Mouse (Mus musculus) thymus, postnatal 14 days (tissue): ENCODE results near the gene Mtmr6.
A peak's percentile ranks its signal among the peaks of the same experiment; 100 is the strongest.

Source experiments
- DNase-seq: peaks from one replicate; pipeline ENCODE4 v3.0.0; 2021

Mtmr6 gene

DNA sequence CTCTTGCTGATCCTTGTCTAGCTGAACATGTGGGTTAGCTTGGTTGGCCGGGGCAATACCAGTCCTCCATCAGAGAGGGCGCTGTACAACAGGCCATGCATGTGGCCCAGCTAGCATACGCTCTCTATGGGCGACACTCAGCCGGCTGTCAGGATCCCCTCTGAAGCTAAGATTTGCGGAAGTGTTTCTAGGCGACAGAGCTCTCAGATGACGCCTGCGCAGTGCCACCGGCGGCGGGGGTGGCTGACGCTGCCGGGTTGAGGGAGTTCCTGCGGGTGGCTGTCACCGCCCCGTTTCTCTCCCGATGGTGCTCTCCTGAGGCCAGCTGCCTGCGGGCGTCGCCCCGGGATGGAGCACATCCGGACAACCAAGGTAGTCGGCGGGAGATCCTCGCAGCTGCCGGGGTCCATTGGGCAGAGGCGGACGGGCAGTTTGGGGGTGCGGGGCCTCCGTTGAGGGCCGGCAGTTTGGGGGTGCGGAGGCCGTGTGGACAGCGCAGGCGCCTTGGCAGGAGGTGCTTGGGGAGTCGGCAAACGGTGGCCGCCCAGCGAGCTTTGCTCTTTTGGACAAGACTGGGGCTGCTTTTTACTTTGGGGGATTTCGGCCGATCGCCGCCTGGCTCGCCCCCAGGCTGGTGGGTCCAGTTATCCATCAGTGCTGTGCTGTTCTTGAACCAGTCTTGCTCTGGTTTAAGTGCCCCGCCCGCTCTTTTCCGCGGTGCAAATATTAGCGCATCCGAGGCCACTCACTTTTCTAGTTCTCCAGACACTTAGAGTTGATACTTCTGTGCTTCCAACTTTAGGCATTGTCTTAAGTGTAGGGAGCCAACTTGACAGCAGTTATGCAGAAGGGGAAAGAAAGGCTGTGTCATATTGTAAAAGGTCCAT is at the start of gene Mtmr6:
Gene Mtmr6, plus strand, starts transcription at position 239 of the 887 bp plus-strand sequence.
- DNase-seq: peak; percentile 95

DNA sequence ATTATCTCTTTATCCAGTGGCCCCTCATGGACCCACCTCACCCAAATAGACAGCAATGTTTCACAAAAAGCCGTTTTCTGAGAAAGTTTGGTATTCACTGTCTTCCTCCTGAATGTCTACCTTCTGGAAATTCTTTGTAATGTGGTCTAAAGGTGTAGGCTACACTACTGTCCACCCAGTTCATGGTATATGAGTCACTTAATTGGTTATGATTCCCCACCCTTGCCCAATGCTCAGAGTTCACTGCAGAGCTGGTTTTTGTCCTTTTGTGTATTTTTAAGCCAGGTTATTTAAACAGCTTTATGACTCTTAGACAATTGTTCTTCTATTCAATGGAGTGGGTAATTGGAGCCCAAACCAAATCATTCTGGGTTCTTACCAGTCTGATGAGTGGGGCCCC is 48.9 kb upstream of the Mtmr6 start:
- DNase-seq: no peak

GRCm38 (mm10) chr14:60217616-60218015 is 47.4 kb upstream of the Mtmr6 start:
- no peak for DNase-seq

DNA sequence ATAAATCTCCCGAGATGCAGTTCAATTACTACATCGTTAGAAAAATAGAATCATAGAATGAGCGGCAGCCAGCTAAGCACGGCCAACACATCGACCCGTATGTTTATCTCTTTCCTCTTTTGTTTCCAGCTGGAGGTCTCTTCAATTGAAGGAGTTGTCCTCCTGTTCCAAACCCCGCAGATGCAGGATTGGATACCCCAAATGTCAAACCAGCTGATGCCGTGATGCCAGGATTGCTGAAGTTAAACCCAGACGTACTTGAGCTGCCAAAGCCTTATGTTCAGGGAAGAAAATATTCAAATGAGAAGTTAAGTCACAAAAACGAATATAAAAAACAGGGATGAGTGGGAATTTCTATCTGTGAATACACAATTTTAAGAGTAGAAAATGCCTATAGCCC is 45.1 kb upstream of the Mtmr6 start:
- DNase-seq: no peak

DNA sequence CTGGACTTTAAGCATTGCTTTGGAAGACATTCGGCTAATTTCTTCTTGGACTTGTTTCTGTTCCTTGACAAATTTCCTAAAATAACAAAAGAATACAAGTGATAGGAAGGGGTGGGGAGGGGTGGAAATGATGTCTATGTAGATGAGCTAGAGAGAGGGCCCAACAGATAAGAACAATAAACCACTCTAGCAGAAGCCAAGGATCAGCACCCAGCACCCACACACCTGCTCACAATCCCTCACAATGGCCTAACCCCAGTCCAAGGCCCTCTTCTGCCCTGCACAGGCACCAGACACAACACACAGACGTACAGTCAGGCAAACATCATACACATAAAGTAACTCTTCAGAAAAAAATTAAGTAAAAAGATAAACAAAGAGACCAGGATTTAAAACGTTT is 26.5 kb upstream of the Mtmr6 start:
- DNase-seq: no peak

- no peak for DNase-seq
Measured at GRCm38 (mm10) chr14:60250366-60250765, 14.7 kb upstream of the Mtmr6 start.

GRCm38 (mm10) chr14:60250879-60251278 is 14.1 kb upstream of the Mtmr6 start:
- DNase-seq: no peak

DNA sequence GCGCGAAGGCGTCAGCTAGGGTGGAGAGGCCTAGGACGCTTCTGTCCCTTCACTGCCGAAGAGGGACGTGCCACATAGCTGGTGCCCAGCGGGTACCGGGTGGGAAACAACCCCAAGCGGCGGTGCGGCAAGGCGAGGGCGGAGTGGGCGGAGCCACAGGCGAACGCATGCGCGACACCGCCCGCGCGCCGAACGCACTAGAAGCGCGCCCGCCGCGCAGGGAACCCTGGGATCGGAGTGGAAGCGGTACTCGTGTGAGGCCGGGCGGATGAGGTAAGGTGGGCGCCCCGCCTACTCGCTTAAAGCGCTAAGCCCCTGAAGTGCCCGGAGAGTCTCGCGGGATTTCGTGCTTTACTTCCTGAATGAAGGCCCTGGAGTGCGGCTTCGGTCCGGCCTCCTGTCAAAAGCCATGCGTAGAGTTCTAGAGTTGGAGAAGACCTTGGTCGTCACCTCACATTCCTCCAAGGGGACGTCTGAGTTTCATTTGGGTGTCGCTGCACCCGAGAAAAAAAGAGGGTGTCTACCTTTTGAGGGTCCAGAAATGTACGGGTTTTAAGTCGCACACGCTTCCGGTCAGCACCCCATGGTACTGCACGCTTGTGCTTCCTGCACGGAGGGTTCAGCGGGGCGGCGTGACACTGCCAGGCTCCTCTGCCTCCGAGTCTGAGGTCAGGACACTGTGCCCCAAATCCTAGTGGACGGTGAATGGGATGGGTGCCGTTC is 13.6 kb upstream of the Mtmr6 start, which contains the start of the genes Nupl1 and Gm49336:
Gene Nupl1, minus strand, starts transcription at position 151 of the 723 bp plus-strand sequence.
Gene Gm49336, minus strand, starts transcription at position 227 of the 723 bp plus-strand sequence.
- peak; percentile 99 for DNase-seq

- no peak for DNase-seq
Measured at GRCm38 (mm10) chr14:60252004-60253000, 12.7 kb upstream of the Mtmr6 start.

GRCm38 (mm10) chr14:60253466-60253865 is 11.6 kb upstream of the Mtmr6 start:
- DNase-seq: no peak

GRCm38 (mm10) chr14:60254774-60255173 is 10.3 kb upstream of the Mtmr6 start:
- no peak for DNase-seq

GRCm38 (mm10) chr14:60256356-60256755 is 8.7 kb upstream of the Mtmr6 start:
- DNase-seq: no peak

GRCm38 (mm10) chr14:60257101-60257500 is 7.9 kb upstream of the Mtmr6 start:
- DNase-seq: no peak

DNA sequence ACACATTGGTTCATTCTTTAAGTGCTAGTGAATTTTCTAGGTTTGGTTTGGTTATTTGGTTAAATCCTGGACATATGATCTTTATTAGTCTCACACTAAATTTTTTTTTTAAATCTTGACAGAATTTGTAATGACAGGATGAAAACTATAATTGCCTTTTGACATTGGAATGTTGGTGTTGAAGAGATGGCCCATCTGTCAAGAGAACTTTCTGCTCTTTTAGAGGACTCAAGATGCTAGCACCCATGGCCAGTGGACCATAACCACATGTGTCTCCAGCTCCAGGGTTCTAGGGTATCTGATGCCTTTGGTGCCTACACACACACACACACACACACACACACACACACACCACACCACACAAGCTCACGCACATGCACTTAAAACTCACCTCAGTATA is 7.2 kb upstream of the Mtmr6 start:
- DNase-seq: no peak

- no peak for DNase-seq
Measured at GRCm38 (mm10) chr14:60262316-60262715, 2.7 kb upstream of the Mtmr6 start.

DNA sequence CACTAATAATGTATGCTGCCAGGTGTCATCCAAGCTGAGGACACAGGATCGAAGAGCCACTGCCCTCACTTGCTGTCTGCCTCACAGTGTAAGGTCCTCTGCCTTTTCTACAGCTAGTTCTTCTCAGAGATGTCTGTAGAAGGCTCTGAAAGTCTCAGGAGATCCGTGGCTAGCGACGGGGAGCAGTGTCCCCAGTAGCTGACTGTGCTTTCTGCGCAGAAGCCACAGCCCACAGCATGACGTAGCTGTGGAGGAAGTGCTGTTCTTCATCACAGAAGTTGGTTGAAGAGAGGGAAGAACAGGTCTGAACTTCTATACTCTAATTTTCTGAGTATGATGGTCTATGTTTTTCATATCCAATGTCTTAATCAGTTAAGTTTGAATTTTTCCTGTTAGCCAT is 4.3 kb downstream of the Mtmr6 start:
- peak; percentile 61 for DNase-seq

- no peak for DNase-seq
Measured at GRCm38 (mm10) chr14:60273346-60273745, 8.3 kb downstream of the Mtmr6 start.

- DNase-seq: no peak
Measured at GRCm38 (mm10) chr14:60275301-60276276, 10.6 kb downstream of the Mtmr6 start.

GRCm38 (mm10) chr14:60286194-60286863 is 21.3 kb downstream of the Mtmr6 start:
- DNase-seq: no peak

DNA sequence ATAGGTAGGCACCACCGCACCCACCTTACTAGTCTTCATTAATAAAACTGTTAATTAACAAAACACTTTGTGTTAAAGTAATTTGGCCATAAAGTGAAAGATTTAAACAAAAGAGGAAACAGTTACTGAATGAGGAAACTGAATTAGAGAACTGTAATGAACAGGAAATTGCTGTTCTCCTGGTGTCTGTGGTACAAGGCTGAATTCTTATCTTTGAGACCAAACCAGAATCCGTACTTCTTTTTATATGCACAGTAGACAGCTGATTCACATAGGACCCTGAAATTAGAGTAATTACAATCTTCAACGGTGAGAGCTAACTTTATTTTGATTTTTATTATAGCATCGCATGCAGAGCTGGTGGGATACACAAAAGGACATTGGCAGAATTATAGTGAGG is 25.3 kb downstream of the Mtmr6 start:
- no peak for DNase-seq

DNA sequence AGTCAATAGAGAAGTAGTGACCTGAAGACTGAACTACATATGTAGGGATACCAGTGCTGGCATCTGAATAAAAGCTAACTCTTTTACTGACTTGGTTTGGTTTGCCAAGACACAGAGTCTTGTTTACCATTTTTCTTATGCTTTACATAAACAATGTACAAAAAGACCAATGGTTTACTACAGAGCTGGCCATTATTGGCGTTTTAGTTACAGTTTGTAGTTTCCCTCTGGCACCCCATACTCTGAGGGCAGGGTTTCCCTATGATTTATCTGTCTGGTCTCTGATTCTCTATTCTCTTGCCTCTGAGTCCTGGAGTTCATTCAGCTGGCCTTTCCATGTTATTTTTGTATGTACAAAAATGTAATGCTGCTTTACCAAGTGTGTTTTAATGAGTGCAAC is 30.5 kb downstream of the Mtmr6 start:
- DNase-seq: no peak
